ENCODE assay signal across 8 mouse cellular contexts in the genomic region with DNA sequence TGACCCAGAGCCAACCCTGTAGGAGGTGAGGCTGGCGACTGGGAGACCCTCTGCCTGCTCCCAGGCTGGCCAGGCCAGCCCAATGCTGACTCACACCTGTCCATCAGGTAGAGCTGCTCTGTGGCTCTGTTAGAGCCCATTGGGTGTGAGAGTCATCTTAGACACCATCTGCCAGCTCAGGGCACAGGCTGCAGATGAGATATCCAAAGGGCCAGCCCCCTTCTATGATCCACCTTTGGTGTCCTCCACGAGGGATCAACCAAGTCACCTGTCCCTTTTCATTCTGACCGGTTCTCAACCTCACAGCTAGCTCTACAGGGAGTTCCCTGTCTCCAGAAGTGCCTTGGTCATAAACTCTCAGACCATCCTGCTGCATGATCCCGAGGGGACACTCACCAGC. TPM values are rescaled to one million over a fixed set of nuclear protein-coding genes. Genes with fewer than 3 reads are reported as not detected.
A peak's percentile ranks its signal among the peaks of the same experiment; 100 is the strongest.
DNase-seq lines count a peak whose midpoint lies in the region; ATAC-seq and TF ChIP-seq lines count a peak whose summit lies in the region.

No protein-coding gene starts in this region.

- TF ChIP-seq CTCF in bone marrow macrophage, adult 2 months (IDR thresholded peaks at IDR 0.05; ENCODE audit: low read depth, low read length), result no peak
- no peak for TF ChIP-seq CTCF in forebrain, postnatal 0 days (IDR thresholded peaks at IDR 0.05; ENCODE audit: low read depth)

- peak overlapping the region; percentile 96 for H3K4me2 ChIP-seq in kidney, embryonic 14.5 days (replicated peaks; ENCODE audit: low read depth, low read length)
- peak overlapping the region; percentile 93 for H3K4me2 ChIP-seq in forebrain, postnatal 0 days (ENCODE audit: low read depth)

- peaks cover 46% of the 10 kb centered on the region for H3K36me3 ChIP-seq in kidney, embryonic 14.5 days (ENCODE audit: control insufficient read depth, insufficient read depth, low read length)
- peaks cover 47% of the 10 kb centered on the region for H3K36me3 ChIP-seq in forebrain, postnatal 0 days (ENCODE audit: insufficient read depth)
- peaks cover 54% of the 10 kb centered on the region for H3K36me3 ChIP-seq in midbrain, embryonic 10.5 days

- H3K9me3 ChIP-seq in kidney, embryonic 14.5 days (ENCODE audit: control insufficient read depth, low read length), result no peaks in the 10 kb centered on the region
- H3K9me3 ChIP-seq in forebrain, postnatal 0 days (ENCODE audit: low read length), result no peaks in the 10 kb centered on the region
- H3K9me3 ChIP-seq in midbrain, embryonic 10.5 days (replicated peaks), result no peaks in the 10 kb centered on the region

- H3K9ac ChIP-seq in kidney, embryonic 14.5 days (ENCODE audit: low read depth, low read length), result peak overlapping the region; percentile 93
- peak overlapping the region; percentile 88 for H3K9ac ChIP-seq in forebrain, postnatal 0 days

- no peaks in the 10 kb centered on the region for H3K27me3 ChIP-seq in kidney, embryonic 14.5 days (ENCODE audit: control insufficient read depth, insufficient read depth, low read length)
- no peaks in the 10 kb centered on the region for H3K27me3 ChIP-seq in forebrain, postnatal 0 days (ENCODE audit: insufficient read depth, low read length)
- H3K27me3 ChIP-seq in midbrain, embryonic 10.5 days (ENCODE audit: low read depth, poor library complexity, severe bottlenecking), result no peaks in the 10 kb centered on the region

- no peak overlapping the region for H3K27ac ChIP-seq in kidney, embryonic 14.5 days (ENCODE audit: low read depth, low read length)
- no peak overlapping the region for H3K27ac ChIP-seq in bone marrow macrophage, adult 2 months (ENCODE audit: insufficient read depth, low read depth, low read length)
- H3K27ac ChIP-seq in forebrain, postnatal 0 days (ENCODE audit: low read depth, low read length), result no peak overlapping the region
- H3K27ac ChIP-seq in midbrain, embryonic 10.5 days (replicated peaks), result peak overlapping the region; percentile 100

- WGBS in kidney, embryonic 14.5 days, result 43% methylated on average over 4 of the region's 4 CpGs
- whole genome bisulfite sequencing in forebrain, postnatal 0 days, result 65% methylated on average over 4 of the region's 4 CpGs
- WGBS in midbrain, embryonic 10.5 days, result 73% methylated on average over 4 of the region's 4 CpGs

- DNase-seq in kidney, adult 18-20 months, result no peak
- DNase-seq in forebrain, postnatal 0 days, result no peak
- no peak for DNase-seq in midbrain, embryonic 10.5 days (ENCODE audit: low spot score)
- no peak for DNase-seq in kidney, adult 11 months
- DNase-seq in layer of hippocampus, postnatal 14 days (ENCODE audit: low spot score in 2 of 2), result no peak
- no peak for DNase-seq in thymus, postnatal 14 days

- TF ChIP-seq POLR2A in bone marrow macrophage, adult 2 months (IDR thresholded peaks at IDR 0.05; ENCODE audit: borderline replicate concordance, low read depth, low read length), result no peak

- no peak for ATAC-seq in kidney, embryonic 14.5 days (ENCODE audit: low FRiP score, low TSS enrichment)
- ATAC-seq in forebrain, postnatal 0 days, result no peak

- peak overlapping the region; percentile 89 for H3K4me3 ChIP-seq in kidney, embryonic 14.5 days (ENCODE audit: low read length)
- H3K4me3 ChIP-seq in bone marrow macrophage, adult 2 months (ENCODE audit: insufficient read depth, low read length), result peak overlapping the region; percentile 80
- H3K4me3 ChIP-seq in forebrain, postnatal 0 days (ENCODE audit: low read depth, low read length), result peak overlapping the region; percentile 75
- H3K4me3 ChIP-seq in midbrain, embryonic 10.5 days, result peak overlapping the region; percentile 97

- H3K4me1 ChIP-seq in kidney, embryonic 14.5 days (ENCODE audit: control insufficient read depth, insufficient read depth, low read length), result peaks cover 14% of the 10 kb centered on the region
- peaks cover 18% of the 10 kb centered on the region for H3K4me1 ChIP-seq in bone marrow macrophage, adult 2 months (ENCODE audit: control insufficient read depth, insufficient read depth, low read length)
- peaks cover 25% of the 10 kb centered on the region for H3K4me1 ChIP-seq in forebrain, postnatal 0 days (ENCODE audit: insufficient read depth)
- H3K4me1 ChIP-seq in midbrain, embryonic 10.5 days, result peaks cover 62% of the 10 kb centered on the region

RNA-seq across cellular contexts. Expression of gene Fasn, which starts 2.0 kb away (rescaled TPM):
- polyA plus RNA-seq in kidney, embryonic 14.5 days (2014; fragmentation: Nextera tagmentation; extraction: Ambion mirVana), result 54.9 and 79.9 TPM in 2 replicates
- 6.9 and 8.1 TPM in 2 replicates for polyA plus RNA-seq in bone marrow macrophage, adult 2 months (2012; ENCODE audit: insufficient read depth, insufficient read length, missing spikeins)
- total RNA-seq in forebrain, postnatal 0 days (2014; rRNA removed), result 328 and 364 TPM in 2 replicates
- 72.5 and 75.6 TPM in 2 replicates for polyA plus RNA-seq in forebrain, postnatal 0 days (2015; fragmentation: Nextera tagmentation; extraction: Ambion mirVana)
- 118 and 131 TPM in 2 replicates for polyA plus RNA-seq in midbrain, embryonic 10.5 days (2016; fragmentation: Nextera tagmentation; extraction: Ambion mirVana)
- 100 to 1,000 TPM; 223 to 257 TPM for total RNA-seq in layer of hippocampus, postnatal 14 days (2021)

RNA-seq across cellular contexts. Expression of gene Dus1l, which starts 26.1 kb away (rescaled TPM):
- 58.2 and 80.3 TPM in 2 replicates for polyA plus RNA-seq in kidney, embryonic 14.5 days (2014; fragmentation: Nextera tagmentation; extraction: Ambion mirVana)
- 22.7 and 28.5 TPM in 2 replicates for polyA plus RNA-seq in bone marrow macrophage, adult 2 months (2012; ENCODE audit: insufficient read depth, insufficient read length, missing spikeins)
- 43.0 and 52.0 TPM in 2 replicates for total RNA-seq in forebrain, postnatal 0 days (2014; rRNA removed)
- polyA plus RNA-seq in forebrain, postnatal 0 days (2015; fragmentation: Nextera tagmentation; extraction: Ambion mirVana), result 36.1 and 38.6 TPM in 2 replicates
- polyA plus RNA-seq in midbrain, embryonic 10.5 days (2016; fragmentation: Nextera tagmentation; extraction: Ambion mirVana), result 94.4 and 99.2 TPM in 2 replicates
- total RNA-seq in layer of hippocampus, postnatal 14 days (2021), result 10 to 100 TPM; 40.1 to 45.5 TPM

RNA-seq across cellular contexts. Expression of gene Gps1, which starts 38.2 kb away (rescaled TPM):
- polyA plus RNA-seq in kidney, embryonic 14.5 days (2014; fragmentation: Nextera tagmentation; extraction: Ambion mirVana), result 213 and 239 TPM in 2 replicates
- polyA plus RNA-seq in bone marrow macrophage, adult 2 months (2012; ENCODE audit: insufficient read depth, insufficient read length, missing spikeins), result 34.7 and 41.1 TPM in 2 replicates
- 228 and 240 TPM in 2 replicates for total RNA-seq in forebrain, postnatal 0 days (2014; rRNA removed)
- polyA plus RNA-seq in forebrain, postnatal 0 days (2015; fragmentation: Nextera tagmentation; extraction: Ambion mirVana), result 240 and 244 TPM in 2 replicates
- 287 TPM in 2 replicates for polyA plus RNA-seq in midbrain, embryonic 10.5 days (2016; fragmentation: Nextera tagmentation; extraction: Ambion mirVana)
- 100 to 1,000 TPM; 137 to 138 TPM for total RNA-seq in layer of hippocampus, postnatal 14 days (2021)

RNA-seq across cellular contexts. Expression of gene Rfng, which starts 38.3 kb away (rescaled TPM):
- 19.3 and 26.2 TPM in 2 replicates for polyA plus RNA-seq in kidney, embryonic 14.5 days (2014; fragmentation: Nextera tagmentation; extraction: Ambion mirVana)
- 18.3 and 22.6 TPM in 2 replicates for polyA plus RNA-seq in bone marrow macrophage, adult 2 months (2012; ENCODE audit: insufficient read depth, insufficient read length, missing spikeins)
- total RNA-seq in forebrain, postnatal 0 days (2014; rRNA removed), result 61.9 and 82.8 TPM in 2 replicates
- polyA plus RNA-seq in forebrain, postnatal 0 days (2015; fragmentation: Nextera tagmentation; extraction: Ambion mirVana), result 114 and 125 TPM in 2 replicates
- polyA plus RNA-seq in midbrain, embryonic 10.5 days (2016; fragmentation: Nextera tagmentation; extraction: Ambion mirVana), result 43.4 and 55.9 TPM in 2 replicates
- total RNA-seq in layer of hippocampus, postnatal 14 days (2021), result 10 to 100 TPM; 79.0 to 81.2 TPM

RNA-seq across cellular contexts. Expression of gene Hmga1b, which starts 59.7 kb away (rescaled TPM):
- 5.2 and 7.9 TPM in 2 replicates for polyA plus RNA-seq in kidney, embryonic 14.5 days (2014; fragmentation: Nextera tagmentation; extraction: Ambion mirVana)
- 13.2 and 32.4 TPM in 2 replicates for polyA plus RNA-seq in bone marrow macrophage, adult 2 months (2012; ENCODE audit: insufficient read depth, insufficient read length, missing spikeins)
- total RNA-seq in forebrain, postnatal 0 days (2014; rRNA removed), result 0.95 and 1.8 TPM in 2 replicates
- 1.6 and 1.7 TPM in 2 replicates for polyA plus RNA-seq in forebrain, postnatal 0 days (2015; fragmentation: Nextera tagmentation; extraction: Ambion mirVana)
- 9.4 and 12.9 TPM in 2 replicates for polyA plus RNA-seq in midbrain, embryonic 10.5 days (2016; fragmentation: Nextera tagmentation; extraction: Ambion mirVana)
- 10 to 100 TPM; 16.1 to 21.9 TPM for total RNA-seq in layer of hippocampus, postnatal 14 days (2021)
